Mouse (Mus musculus): ENCODE measurements at regions not wholly inside any gene's neighbourhood (a gene's known extent, or its start where the extent isn't known, plus 50 kb on each side); places are given as distances from the start of the nearest gene placed in this dataset.

- Histone ChIP-seq H3K9ac (ENCODE audit: insufficient read depth, low read depth) (no peak overlapping the region), H3K27me3 (replicated peaks) (no peaks in the 10 kb centered on the region), H3K9me3 (replicated peaks; ENCODE audit: low read length) (peaks cover 28% of the 10 kb centered on the region), H3K4me2 (ENCODE audit: insufficient read depth, low read depth, poor library complexity, severe bottlenecking) (no peak overlapping the region), H3K4me3 (replicated peaks in 1 of 3; ENCODE audit: low read depth in 2 of 3, low read length in 2 of 3, poor library complexity in 1 of 3) (no peak overlapping the region), H3K27ac (ENCODE audit: insufficient read depth, low read depth) (no peak overlapping the region), H3K79me2 (replicated peaks; ENCODE audit: control insufficient read depth, extremely low read depth, insufficient read depth, poor library complexity, severe bottlenecking) (no peaks in the 10 kb centered on the region), H3K36me3 (replicated peaks in 1 of 2; ENCODE audit: control insufficient read depth in 1 of 2, insufficient read depth in 1 of 2, low read length in 1 of 2) (no peaks in the 10 kb centered on the region), H3K4me1 (ENCODE audit: control insufficient read depth in 1 of 2, insufficient read depth in 2 of 2) (no peaks in the 10 kb centered on the region)
- no peak for TF ChIP-seq CHD1 (IDR thresholded peaks at IDR 0.05; ENCODE audit: low read depth, low read length)
- no peak for TF ChIP-seq CHD2 (IDR thresholded peaks at IDR 0.05; ENCODE audit: low read length)
- TF ChIP-seq MYC (IDR thresholded peaks at IDR 0.05; ENCODE audit: low read depth, low read length) = no peak
- no peak for TF ChIP-seq MAZ (IDR thresholded peaks at IDR 0.05; ENCODE audit: low read depth, low read length)
- TF ChIP-seq MAFK (IDR thresholded peaks at IDR 0.05; ENCODE audit: insufficient replicate concordance, low read length) = no peak
- TF ChIP-seq HCFC1 (IDR thresholded peaks at IDR 0.05; ENCODE audit: low read depth, low read length) = no peak
- no peak for TF ChIP-seq POLR2A (IDR thresholded peaks at IDR 0.05; ENCODE audit: low read depth, low read length)
- no peak for TF ChIP-seq NELFE (IDR thresholded peaks at IDR 0.05; ENCODE audit: low read depth, low read length)
- no peak for TF ChIP-seq JUND (conservative IDR thresholded peaks at IDR 0.05; ENCODE audit: low read depth, low read length)
- no peak for TF ChIP-seq TBP (conservative IDR thresholded peaks at IDR 0.05; ENCODE audit: low read depth, low read length)
- no peak for TF ChIP-seq ZKSCAN1 (IDR thresholded peaks at IDR 0.05; ENCODE audit: borderline replicate concordance, low read depth, low read length)
- TF ChIP-seq USF1 (IDR thresholded peaks at IDR 0.05; ENCODE audit: low read depth, low read length) = no peak
- no peak for TF ChIP-seq GABPA (IDR thresholded peaks at IDR 0.05; ENCODE audit: insufficient replicate concordance, low read depth, low read length)
- no peak for TF ChIP-seq JUN (IDR thresholded peaks at IDR 0.05; ENCODE audit: insufficient read depth, low read depth, low read length)
- no peak for TF ChIP-seq RAD21 (IDR thresholded peaks at IDR 0.05; ENCODE audit: low read depth, low read length)
- no peak for TF ChIP-seq UBTF (IDR thresholded peaks at IDR 0.05; ENCODE audit: low read depth, low read length)
- no peak for TF ChIP-seq ETS1 (conservative IDR thresholded peaks at IDR 0.05; ENCODE audit: low read depth, low read length)
- no peak for TF ChIP-seq BHLHE40 (IDR thresholded peaks at IDR 0.05; ENCODE audit: low read depth, low read length)
- TF ChIP-seq POLR2AphosphoS2 (IDR thresholded peaks at IDR 0.05; ENCODE audit: low read depth, low read length) = no peak
- in situ Hi-C loops (cut with MboI; ENCODE audit: low pct_ligation_motif_present, low pct_unique_long_range_greater_than_20kb, low sequenced_read_pairs) (no loop called here), dilution Hi-C loops (cut with MboI; ENCODE audit: extremely low pct_ligation_motif_present, extremely low pct_unique_long_range_greater_than_20kb, low sequenced_read_pairs) (no loop called here)
- no peak for DNase-seq (ENCODE audit: extremely low read depth)
These were observed 574.4 kb upstream of the Dsel start for GRCm38 (mm10) chr1:112439109-112439508.

GRCm38 (mm10) chr1:112416350-112417083, 551.8 kb upstream of the Dsel start:
- TF ChIP-seq KAT2A (IDR thresholded peaks at IDR 0.05; ENCODE audit: insufficient replicate concordance, low read length) (no peak), USF2 (conservative IDR thresholded peaks at IDR 0.05; ENCODE audit: low read depth, low read length) (no peak), ZMIZ1 (IDR thresholded peaks at IDR 0.05; ENCODE audit: low read depth, low read length) (no peak), CHD1 (IDR thresholded peaks at IDR 0.05; ENCODE audit: low read depth, low read length) (no peak), NELFE (IDR thresholded peaks at IDR 0.05; ENCODE audit: low read depth, low read length) (no peak), SIN3A (IDR thresholded peaks at IDR 0.05; ENCODE audit: low read length) (no peak), MYC (IDR thresholded peaks at IDR 0.05; ENCODE audit: low read depth, low read length) (no peak), UBTF (IDR thresholded peaks at IDR 0.05; ENCODE audit: low read depth, low read length) (no peak), RCOR1 (conservative IDR thresholded peaks at IDR 0.05; ENCODE audit: low read depth, low read length) (no peak), TCF12 (IDR thresholded peaks at IDR 0.05; ENCODE audit: low read depth, low read length) (no peak), POLR2A (IDR thresholded peaks at IDR 0.05; ENCODE audit: low read depth, low read length) (no peak), MAZ (IDR thresholded peaks at IDR 0.05; ENCODE audit: low read depth, low read length) (no peak), ZKSCAN1 (IDR thresholded peaks at IDR 0.05; ENCODE audit: borderline replicate concordance, low read depth, low read length) (no peak)
- no peak for DNase-seq (ENCODE audit: extremely low read depth)

More at GRCm38 (mm10) chr1:112416350-112417083, 551.8 kb upstream of the Dsel start:
- Histone ChIP-seq H3K36me3 (replicated peaks in 1 of 2; ENCODE audit: control insufficient read depth in 1 of 2, insufficient read depth in 1 of 2, low read length in 1 of 2) (no peaks in the 10 kb centered on the region), H3K79me2 (replicated peaks; ENCODE audit: control insufficient read depth, extremely low read depth, insufficient read depth, poor library complexity, severe bottlenecking) (no peaks in the 10 kb centered on the region), H3K4me2 (ENCODE audit: insufficient read depth, low read depth, poor library complexity, severe bottlenecking) (no peak overlapping the region), H3K4me3 (replicated peaks in 1 of 3; ENCODE audit: low read depth in 2 of 3, low read length in 2 of 3, poor library complexity in 1 of 3) (no peak overlapping the region), H3K27ac (ENCODE audit: insufficient read depth, low read depth) (no peak overlapping the region), H3K9ac (ENCODE audit: insufficient read depth, low read depth) (no peak overlapping the region), H3K4me1 (ENCODE audit: control insufficient read depth in 1 of 2, insufficient read depth in 2 of 2) (no peaks in the 10 kb centered on the region), H3K9me3 (replicated peaks; ENCODE audit: low read length) (peaks cover 18% of the 10 kb centered on the region), H3K27me3 (replicated peaks) (no peaks in the 10 kb centered on the region)
- in situ Hi-C loops (cut with MboI; ENCODE audit: low pct_ligation_motif_present, low pct_unique_long_range_greater_than_20kb, low sequenced_read_pairs) = no loop called here
- dilution Hi-C loops (cut with MboI; ENCODE audit: extremely low pct_ligation_motif_present, extremely low pct_unique_long_range_greater_than_20kb, low sequenced_read_pairs) = no loop called here
